Mouse (Mus musculus) ES-E14 (cell line): ENCODE data around the gene Reln. TPM values are rescaled to one million over a fixed set of nuclear protein-coding genes. Genes with fewer than 3 reads are reported as not detected.

Experiments used
- DNase-seq: peaks from one replicate; pipeline ENCODE4 v3.0.0-alpha.2; 2013; ENCODE audit warnings: low read depth, low spot score
- H3K27ac ChIP-seq: 2 replicates; pipeline ENCODE4 v1.5.1; 2012; ENCODE audit warnings: low read depth, mild to moderate bottlenecking, low read length, moderate library complexity, mixed read lengths; ENCODE audit not compliant: poor library complexity, insufficient read depth, severe bottlenecking
- H3K36me3 ChIP-seq: 2 replicates; pipeline ENCODE4 v1.6.1; 2012; ENCODE audit warnings: mild to moderate bottlenecking, low read length, moderate library complexity, mixed read lengths; ENCODE audit not compliant: control insufficient read depth, poor library complexity, insufficient read depth, severe bottlenecking
- H3K4me1 ChIP-seq, 2 experiments: fragments of 150-350 bp in 1 of 2; sonication (generic) in 1 of 2; 2 replicates each; pipeline ENCODE4 v1.6.1; 2012; ENCODE audit warnings: low read length in 2 of 2, mild to moderate bottlenecking in 1 of 2, mixed read lengths in 1 of 2; ENCODE audit not compliant: control insufficient read depth in 2 of 2, insufficient read depth in 2 of 2, poor library complexity in 1 of 2
- H3K4me3 ChIP-seq, 2 experiments: fragments of 150-350 bp in 1 of 2; sonication (generic) in 1 of 2; 2 replicates each; pipeline ENCODE4 v1.5.1; 2012; ENCODE audit warnings: low read length in 2 of 2, low read depth in 1 of 2, mild to moderate bottlenecking in 1 of 2, mixed read lengths in 1 of 2; ENCODE audit not compliant: insufficient read depth in 1 of 2, poor library complexity in 1 of 2, severe bottlenecking in 1 of 2
- H3K9ac ChIP-seq: 2 replicates; pipeline ENCODE4 v1.6.1; 2012; ENCODE audit warnings: low read depth, mild to moderate bottlenecking, low read length, mixed read lengths; ENCODE audit not compliant: poor library complexity, insufficient read depth, severe bottlenecking
- H3K9me3 ChIP-seq: fragments of 150-350 bp; sonication (generic); 2 replicates; pipeline ENCODE4 v1.6.1; 2012; ENCODE audit warnings: low read depth, mild to moderate bottlenecking, low read length; ENCODE audit not compliant: control insufficient read depth, insufficient read depth
- CHD2 ChIP-seq: IDR thresholded peaks from 2 replicates; pipeline ENCODE4 v1.6.1; 2014; ENCODE audit warnings: mild to moderate bottlenecking, low read depth, low read length, inconsistent platforms
- HCFC1 ChIP-seq: IDR thresholded peaks from 2 replicates; pipeline ENCODE4 v1.6.1; 2012; ENCODE audit warnings: low read length, inconsistent platforms, borderline replicate concordance; ENCODE audit not compliant: insufficient read depth
- MAFK ChIP-seq: IDR thresholded peaks from 2 replicates; pipeline ENCODE4 v1.6.1; 2014; ENCODE audit warnings: mild to moderate bottlenecking, low read depth, low read length, inconsistent platforms; ENCODE audit not compliant: insufficient read depth
- ZC3H11A ChIP-seq: IDR thresholded peaks from 2 replicates; pipeline ENCODE4 v1.6.1; 2012; ENCODE audit warnings: low read depth, mild to moderate bottlenecking, inconsistent platforms, low read length, borderline replicate concordance
- ZNF384 ChIP-seq: IDR thresholded peaks from 2 replicates; pipeline ENCODE4 v1.6.1; 2012; ENCODE audit warnings: low read depth, low read length, inconsistent platforms
- in situ Hi-C, 2 experiments: fragments of 600-800 bp; cut with MboI; formaldehyde crosslinking; loops; one replicate each; pipeline ENCODE4 v1.15.1; 2025; ENCODE audit warnings: low sequenced_read_pairs in 2 of 2, inconsistent platforms in 1 of 2; ENCODE audit not compliant: unreplicated experiment in 2 of 2
- total RNA-seq: library from RNA; depleted of rRNA; stranded (reverse); fragments of 300-350 nt; gene quantifications from 2 replicates; pipeline ENCODE4 v1.2.3, GENCODE M21; 2012

Reln gene
- total RNA-seq, 1 experiment: 2.1 TPM

DNA sequence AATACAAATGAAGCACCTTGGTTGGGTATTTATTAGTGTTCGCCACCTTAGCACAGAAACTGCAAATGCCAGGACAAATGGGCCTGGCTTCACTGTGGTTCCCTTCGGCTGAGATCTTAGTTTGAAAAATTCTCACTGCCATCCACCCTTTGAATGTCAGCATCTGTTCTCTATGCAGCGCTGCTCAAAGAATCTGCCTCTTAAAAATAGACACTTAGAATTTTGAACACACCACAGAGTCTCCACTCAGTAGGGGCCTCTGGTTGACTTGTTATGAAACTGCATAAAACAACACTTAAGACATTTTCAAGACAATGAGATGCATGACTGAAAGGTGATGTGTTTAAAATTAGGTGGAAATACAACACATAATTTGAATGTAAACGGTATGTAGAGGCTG, 387.4 kb downstream of the Reln start:
- no peak for DNase-seq
- in situ Hi-C loops: no loop called here
- TF ChIP-seq HCFC1 (no peak), CHD2 (no peak), MAFK (no peak), ZC3H11A (no peak), ZNF384 (no peak)
- Histone ChIP-seq H3K9me3 (no peaks in the 10 kb centered on the region), H3K27ac (no peak overlapping the region), H3K4me3 (no peak overlapping the region), H3K36me3 (no peaks in the 10 kb centered on the region), H3K4me1 (no peaks in the 10 kb centered on the region), H3K9ac (no peak overlapping the region)

- H3K4me3 ChIP-seq: no peak overlapping the region
- H3K9me3 ChIP-seq: no peaks in the 10 kb centered on the region
- H3K27ac ChIP-seq: no peak overlapping the region
- H3K4me1 ChIP-seq: no peaks in the 10 kb centered on the region
- no peak overlapping the region for H3K9ac ChIP-seq
- in situ Hi-C loops: no loop called here
- H3K36me3 ChIP-seq: no peaks in the 10 kb centered on the region
- no peak for TF ChIP-seq ZNF384
- TF ChIP-seq CHD2: no peak
- no peak for TF ChIP-seq ZC3H11A
- no peak for TF ChIP-seq MAFK
- TF ChIP-seq HCFC1: no peak
- no peak for DNase-seq
Observed at GRCm38 (mm10) chr5:21949507-21949897, 395.0 kb downstream of the Reln start.

DNA sequence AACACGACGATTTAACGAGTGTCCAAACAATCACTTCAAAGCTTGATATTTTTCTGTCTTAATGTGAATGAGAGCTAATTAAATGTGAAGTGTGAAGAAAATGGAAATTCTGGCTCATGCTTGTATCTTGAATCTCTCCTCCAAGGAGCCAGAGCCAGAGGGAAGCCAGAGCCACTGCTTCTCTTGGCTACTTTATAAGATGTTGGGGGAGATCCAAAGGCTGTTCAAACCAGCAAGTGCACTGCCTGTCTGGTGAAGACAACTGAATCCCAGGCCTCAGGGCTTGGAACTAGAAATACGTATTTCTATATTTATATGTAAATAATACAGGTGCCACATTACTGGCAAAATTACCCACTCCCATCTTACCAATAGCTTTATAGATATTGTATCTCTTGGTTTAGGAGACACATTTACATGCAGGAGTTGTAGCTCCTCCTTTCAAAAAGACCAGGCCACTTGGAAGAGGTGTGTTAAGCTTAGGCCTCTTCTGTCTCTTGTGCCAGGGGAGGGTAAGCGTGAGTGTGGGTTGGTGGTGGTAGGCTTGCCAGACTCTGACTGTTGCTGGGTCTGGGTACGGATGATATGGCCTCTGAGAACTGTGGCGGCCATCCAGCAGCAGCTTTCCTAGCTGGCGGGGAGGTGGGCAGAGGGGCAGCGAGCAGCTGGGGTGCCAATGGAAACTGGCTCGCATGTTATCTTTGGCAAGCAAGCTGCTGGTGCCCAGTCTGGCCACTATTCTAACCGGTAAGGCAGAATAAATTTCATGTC, 395.6 kb downstream of the Reln start:
- Histone ChIP-seq H3K4me3 (no peak overlapping the region), H3K4me1 (no peaks in the 10 kb centered on the region), H3K9ac (no peak overlapping the region), H3K36me3 (no peaks in the 10 kb centered on the region), H3K27ac (no peak overlapping the region), H3K9me3 (no peaks in the 10 kb centered on the region)
- TF ChIP-seq ZC3H11A (no peak), HCFC1 (no peak), ZNF384 (no peak), CHD2 (no peak), MAFK (no peak)
- no peak for DNase-seq
- in situ Hi-C loops: no loop called here

GRCm38 (mm10) chr5:21947610-21948381, 396.7 kb downstream of the Reln start:
- Histone ChIP-seq H3K4me1 (no peaks in the 10 kb centered on the region), H3K27ac (no peak overlapping the region), H3K9ac (no peak overlapping the region), H3K4me3 (no peak overlapping the region), H3K36me3 (no peaks in the 10 kb centered on the region), H3K9me3 (no peaks in the 10 kb centered on the region)
- TF ChIP-seq HCFC1 (no peak), ZC3H11A (no peak), MAFK (no peak), ZNF384 (no peak), CHD2 (no peak)
- DNase-seq: no peak
- in situ Hi-C loops: no loop called here
